Comparison of ENCODE assay signal across 8 mouse cellular contexts in the genomic region with DNA sequence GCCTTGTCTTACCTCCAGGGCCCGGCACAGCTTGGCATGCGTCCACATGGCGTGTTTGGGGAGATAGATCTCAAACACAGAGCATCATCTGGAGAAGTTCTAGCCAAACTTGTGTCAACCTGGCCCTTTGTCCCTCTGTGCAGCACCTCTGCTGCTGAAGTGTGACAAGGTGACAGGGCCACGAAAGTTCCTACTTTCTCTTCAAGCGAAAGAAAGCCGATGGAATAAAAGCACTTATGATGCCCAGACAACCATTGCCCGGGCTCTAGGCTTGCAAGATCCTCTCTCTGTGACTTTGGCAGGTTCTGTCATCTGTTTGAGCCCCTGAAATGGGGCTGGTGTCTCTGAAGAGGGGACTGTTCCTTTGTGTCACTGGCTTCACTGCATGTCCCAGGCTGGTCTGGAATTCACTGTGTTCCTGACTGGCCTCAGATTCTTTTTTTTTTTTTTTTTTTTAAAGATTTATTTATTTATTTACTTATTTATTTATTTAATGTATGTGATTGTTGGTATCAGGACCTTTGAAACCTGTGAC. TPM values are rescaled to one million over a fixed set of nuclear protein-coding genes. Genes with fewer than 3 reads are reported as not detected.
DNase-seq lines count a peak whose midpoint lies in the region; ATAC-seq lines count a peak whose summit lies in the region.

No protein-coding gene starts in this region.

- no peaks in the 10 kb centered on the region for H3K36me3 ChIP-seq in lung, embryonic 15.5 days
- H3K36me3 ChIP-seq in forebrain, embryonic 15.5 days: no peaks in the 10 kb centered on the region
- peaks cover 11% of the 10 kb centered on the region for H3K36me3 ChIP-seq in limb, embryonic 13.5 days
- H3K36me3 ChIP-seq in stomach, embryonic 14.5 days (ENCODE audit: control insufficient read depth, insufficient read depth, low read length): no peaks in the 10 kb centered on the region

- H3K9me3 ChIP-seq in lung, embryonic 15.5 days: no peaks in the 10 kb centered on the region
- no peaks in the 10 kb centered on the region for H3K9me3 ChIP-seq in forebrain, embryonic 15.5 days
- no peaks in the 10 kb centered on the region for H3K9me3 ChIP-seq in limb, embryonic 13.5 days
- no peaks in the 10 kb centered on the region for H3K9me3 ChIP-seq in stomach, embryonic 14.5 days (ENCODE audit: control insufficient read depth, low read depth, low read length)

- 0 out of 2 replicates have a peak, but pooled peaks have one; percentile 33 for ATAC-seq in lung, embryonic 15.5 days (ENCODE audit: borderline replicate concordance, extremely low read depth, low FRiP score, low TSS enrichment)
- ATAC-seq in forebrain, embryonic 15.5 days (replicated peaks): peak; percentile 57
- ATAC-seq in limb, embryonic 13.5 days (ENCODE audit: low FRiP score, low read depth): 0 out of 2 replicates have a peak, but pooled peaks have one; percentile 2
- ATAC-seq in stomach, embryonic 14.5 days (ENCODE audit: insufficient number of reproducible peaks, insufficient read depth, low FRiP score, low read depth): peak; percentile 12; the same call in 1 of the 2 replicates

- peak overlapping the region; percentile 69 for H3K4me2 ChIP-seq in lung, embryonic 15.5 days
- H3K4me2 ChIP-seq in forebrain, embryonic 15.5 days (replicated peaks): peak overlapping the region; percentile 71
- H3K4me2 ChIP-seq in limb, embryonic 13.5 days (replicated peaks): peak overlapping the region; percentile 66
- peak overlapping the region; percentile 47 for H3K4me2 ChIP-seq in stomach, embryonic 14.5 days (replicated peaks; ENCODE audit: low read depth, low read length)

- WGBS in lung, embryonic 15.5 days: 83% methylated on average over 7 of the region's 7 CpGs
- 86% methylated on average over 7 of the region's 7 CpGs for WGBS in forebrain, embryonic 15.5 days
- 86% methylated on average over 7 of the region's 7 CpGs for WGBS in limb, embryonic 13.5 days
- 86% methylated on average over 7 of the region's 7 CpGs for WGBS in stomach, embryonic 14.5 days

- no peaks in the 10 kb centered on the region for H3K4me1 ChIP-seq in lung, embryonic 15.5 days
- H3K4me1 ChIP-seq in forebrain, embryonic 15.5 days: 0 out of 2 replicates have a peak, but pooled peaks cover 3% of the 10 kb centered on the region
- H3K4me1 ChIP-seq in limb, embryonic 13.5 days: no peaks in the 10 kb centered on the region
- no peaks in the 10 kb centered on the region for H3K4me1 ChIP-seq in stomach, embryonic 14.5 days (ENCODE audit: control insufficient read depth, insufficient read depth, low read length)

- H3K4me3 ChIP-seq in lung, embryonic 15.5 days: peak overlapping the region; percentile 54
- peak overlapping the region; percentile 50 for H3K4me3 ChIP-seq in forebrain, embryonic 15.5 days
- H3K4me3 ChIP-seq in limb, embryonic 13.5 days: peak overlapping the region; percentile 52
- peak overlapping the region; percentile 36; the same call in 1 of the 2 replicates for H3K4me3 ChIP-seq in stomach, embryonic 14.5 days (ENCODE audit: low read depth, low read length)

- DNase-seq in lung, adult 18-20 months: no peak
- no peak for DNase-seq in adrenal gland, postnatal 36 days
- DNase-seq in ovary, postnatal 10 days (ENCODE audit: low spot score): no peak
- no peak for DNase-seq in cerebellum, adult 8-10 months

- no peaks in the 10 kb centered on the region for H3K27me3 ChIP-seq in lung, embryonic 15.5 days
- no peaks in the 10 kb centered on the region for H3K27me3 ChIP-seq in forebrain, embryonic 15.5 days
- no peaks in the 10 kb centered on the region for H3K27me3 ChIP-seq in limb, embryonic 13.5 days
- H3K27me3 ChIP-seq in stomach, embryonic 14.5 days (ENCODE audit: control insufficient read depth, insufficient read depth, low read length): no peaks in the 10 kb centered on the region

- H3K9ac ChIP-seq in lung, embryonic 15.5 days: no peak overlapping the region
- no peak overlapping the region for H3K9ac ChIP-seq in forebrain, embryonic 15.5 days (replicated peaks)
- H3K9ac ChIP-seq in limb, embryonic 13.5 days: no peak overlapping the region
- no peak overlapping the region; the same call in 1 of the 2 replicates for H3K9ac ChIP-seq in stomach, embryonic 14.5 days (replicated peaks; ENCODE audit: low read depth, low read length)

- H3K27ac ChIP-seq in lung, embryonic 15.5 days: no peak overlapping the region
- H3K27ac ChIP-seq in forebrain, embryonic 15.5 days (replicated peaks): no peak overlapping the region
- H3K27ac ChIP-seq in limb, embryonic 13.5 days: no peak overlapping the region
- no peak overlapping the region for H3K27ac ChIP-seq in stomach, embryonic 14.5 days (ENCODE audit: low read length)

RNA-seq across cellular contexts. Expression of a gene that starts 56.0 kb away (rescaled TPM):
- 31.0 and 31.8 TPM in 2 replicates for polyA plus RNA-seq in lung, embryonic 15.5 days (2015; fragmentation: Nextera tagmentation; extraction: Ambion mirVana)
- polyA plus RNA-seq in forebrain, embryonic 15.5 days (2015; fragmentation: Nextera tagmentation; extraction: Ambion mirVana): 10.8 and 11.3 TPM in 2 replicates
- 13.6 and 16.0 TPM in 2 replicates for polyA plus RNA-seq in limb, embryonic 13.5 days (2015; fragmentation: Nextera tagmentation; extraction: Ambion mirVana)
- polyA plus RNA-seq in stomach, embryonic 14.5 days (2014; fragmentation: Nextera tagmentation; extraction: Ambion mirVana): 28.3 and 31.0 TPM in 2 replicates
- total RNA-seq in adrenal gland, postnatal 36 days (2021): 10 to 100 TPM; 20.9 to 21.4 TPM

Comparison
In these comparisons a context has a peak if more than half of its experiments do, and no peak if none do; other contexts are left out.
1. ATAC-seq: peak in every context shown above with its lines; median percentile 57 in forebrain, embryonic 15.5 days; 33 in lung, embryonic 15.5 days; 12 in stomach, embryonic 14.5 days; 2 in limb, embryonic 13.5 days.